Mouse (Mus musculus): ENCODE results near the gene Foxk1.

The Foxk1 gene

GRCm38 (mm10) chr5:142458791-142459557 is 57.7 kb downstream of the Foxk1 start:
- Histone ChIP-seq H3K27me3 (ENCODE audit: control insufficient read depth, insufficient read depth, low read length, poor library complexity, severe bottlenecking) (no peaks in the 10 kb centered on the region), H3K36me3 (ENCODE audit: control insufficient read depth, insufficient read depth, low read length, poor library complexity, severe bottlenecking) (peaks cover 7% of the 10 kb centered on the region; the same call in 1 of the 2 replicates)
- DNase-seq (ENCODE audit: low read depth, low spot score): no peak

- Histone ChIP-seq H3K27me3 (ENCODE audit: control insufficient read depth, insufficient read depth, low read length, poor library complexity, severe bottlenecking) (no peaks in the 10 kb centered on the region), H3K36me3 (ENCODE audit: control insufficient read depth, insufficient read depth, low read length, poor library complexity, severe bottlenecking) (peaks cover 7% of the 10 kb centered on the region; the same call in 1 of the 2 replicates)
- DNase-seq (ENCODE audit: low read depth, low spot score): no peak
These were observed 58.5 kb downstream of the Foxk1 start for GRCm38 (mm10) chr5:142459834-142460233.

- Histone ChIP-seq H3K27me3 (ENCODE audit: control insufficient read depth, insufficient read depth, low read length, poor library complexity, severe bottlenecking) (no peaks in the 10 kb centered on the region), H3K36me3 (ENCODE audit: control insufficient read depth, insufficient read depth, low read length, poor library complexity, severe bottlenecking) (no peaks in the 10 kb centered on the region)
- DNase-seq (ENCODE audit: low read depth, low spot score): no peak
These were observed 60.8 kb downstream of the Foxk1 start for GRCm38 (mm10) chr5:142461942-142462640.

DNA sequence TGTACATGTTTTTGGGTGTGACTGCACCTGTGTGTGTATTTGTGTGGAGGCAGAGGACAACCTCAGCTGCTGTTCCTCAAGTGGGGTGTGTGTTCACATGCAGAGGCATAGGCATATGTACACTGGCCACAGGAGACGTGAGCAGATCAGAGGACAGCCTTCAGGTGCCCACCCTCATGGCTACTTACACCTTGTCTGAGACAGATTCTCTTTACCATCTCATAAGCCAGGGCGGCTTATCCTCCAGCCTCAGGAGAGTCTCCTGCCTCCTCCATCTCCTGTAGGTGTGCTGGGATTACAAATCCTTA is 61.3 kb downstream of the Foxk1 start:
- Histone ChIP-seq H3K27me3 (ENCODE audit: control insufficient read depth, insufficient read depth, low read length, poor library complexity, severe bottlenecking) (no peaks in the 10 kb centered on the region), H3K36me3 (ENCODE audit: control insufficient read depth, insufficient read depth, low read length, poor library complexity, severe bottlenecking) (no peaks in the 10 kb centered on the region; the same call in 1 of the 2 replicates)
- no peak for DNase-seq (ENCODE audit: low read depth, low spot score)

DNA sequence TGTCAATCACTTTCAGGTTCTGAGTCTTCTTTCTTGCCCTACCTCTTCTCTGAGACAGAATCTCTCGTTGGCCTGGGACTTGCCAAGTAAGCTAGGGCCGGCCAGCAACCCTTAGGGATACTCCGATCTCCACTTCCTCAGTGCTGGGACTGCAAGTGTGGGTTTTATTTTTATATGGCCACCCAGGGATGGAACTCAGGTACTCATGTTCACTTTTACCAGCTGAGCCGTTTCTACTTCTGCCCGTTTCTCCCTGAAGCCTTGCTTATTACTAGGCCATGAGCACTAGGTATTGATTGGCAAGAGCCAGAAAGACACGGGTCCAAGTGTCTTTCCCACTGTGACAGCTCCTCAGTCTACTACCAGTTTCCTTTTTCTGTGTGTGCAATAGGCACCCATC is 61.7 kb downstream of the Foxk1 start:
- Histone ChIP-seq H3K27me3 (ENCODE audit: control insufficient read depth, insufficient read depth, low read length, poor library complexity, severe bottlenecking) (no peaks in the 10 kb centered on the region), H3K36me3 (ENCODE audit: control insufficient read depth, insufficient read depth, low read length, poor library complexity, severe bottlenecking) (peaks cover 2% of the 10 kb centered on the region)
- no peak for DNase-seq (ENCODE audit: low read depth, low spot score)

GRCm38 (mm10) chr5:142463461-142464454 is 62.5 kb downstream of the Foxk1 start, which contains the start of gene Ap5z1:
Gene Ap5z1, plus strand, starts transcription at chr5:142463944.
- Histone ChIP-seq H3K36me3 (ENCODE audit: control insufficient read depth, insufficient read depth, low read length, poor library complexity, severe bottlenecking) (peaks cover 2% of the 10 kb centered on the region), H3K27me3 (ENCODE audit: control insufficient read depth, insufficient read depth, low read length, poor library complexity, severe bottlenecking) (no peaks in the 10 kb centered on the region)
- DNase-seq (ENCODE audit: low read depth, low spot score): peak; percentile 97

DNA sequence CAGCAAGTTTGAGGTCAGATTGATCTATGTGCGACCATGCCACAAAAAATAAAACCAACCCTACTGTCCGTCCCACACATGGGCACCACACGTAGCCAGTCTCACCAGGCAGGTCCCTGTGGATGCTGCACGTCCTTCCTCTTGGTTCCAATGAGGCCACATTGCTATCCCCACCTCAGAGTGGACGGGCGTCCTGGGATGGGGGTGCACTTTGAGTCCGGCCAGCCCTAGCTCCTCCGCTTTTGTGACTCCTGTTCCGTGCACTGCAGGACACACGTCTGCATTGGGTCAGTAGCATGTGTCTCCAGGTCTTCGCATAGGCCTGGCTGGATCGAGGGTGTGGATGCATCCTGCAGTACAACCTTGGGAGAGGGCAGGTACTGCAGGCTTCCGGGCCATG is 67.1 kb downstream of the Foxk1 start:
- DNase-seq (ENCODE audit: low read depth, low spot score): no peak
- Histone ChIP-seq H3K27me3 (ENCODE audit: control insufficient read depth, insufficient read depth, low read length, poor library complexity, severe bottlenecking) (no peaks in the 10 kb centered on the region), H3K36me3 (ENCODE audit: control insufficient read depth, insufficient read depth, low read length, poor library complexity, severe bottlenecking) (peaks cover 3% of the 10 kb centered on the region)

GRCm38 (mm10) chr5:142469796-142470195 is 68.5 kb downstream of the Foxk1 start:
- H3K36me3 ChIP-seq (ENCODE audit: control insufficient read depth, insufficient read depth, low read length, poor library complexity, severe bottlenecking): peaks cover 3% of the 10 kb centered on the region
- no peak for DNase-seq (ENCODE audit: low read depth, low spot score)
- no peaks in the 10 kb centered on the region for H3K27me3 ChIP-seq (ENCODE audit: control insufficient read depth, insufficient read depth, low read length, poor library complexity, severe bottlenecking)

- DNase-seq (ENCODE audit: low read depth, low spot score): no peak
- peaks cover 1% of the 10 kb centered on the region for H3K36me3 ChIP-seq (ENCODE audit: control insufficient read depth, insufficient read depth, low read length, poor library complexity, severe bottlenecking)
- no peaks in the 10 kb centered on the region for H3K27me3 ChIP-seq (ENCODE audit: control insufficient read depth, insufficient read depth, low read length, poor library complexity, severe bottlenecking)
These were observed 72.4 kb downstream of the Foxk1 start for GRCm38 (mm10) chr5:142473696-142474095.

- no peak for DNase-seq (ENCODE audit: low read depth, low spot score)
- Histone ChIP-seq H3K36me3 (ENCODE audit: control insufficient read depth, insufficient read depth, low read length, poor library complexity, severe bottlenecking) (no peaks in the 10 kb centered on the region; the same call in none of the 2 replicates), H3K27me3 (ENCODE audit: control insufficient read depth, insufficient read depth, low read length, poor library complexity, severe bottlenecking) (no peaks in the 10 kb centered on the region)
These were observed 74.4 kb downstream of the Foxk1 start for GRCm38 (mm10) chr5:142475669-142476068.

- Histone ChIP-seq H3K36me3 (ENCODE audit: control insufficient read depth, insufficient read depth, low read length, poor library complexity, severe bottlenecking) (no peaks in the 10 kb centered on the region; the same call in 1 of the 2 replicates), H3K27me3 (ENCODE audit: control insufficient read depth, insufficient read depth, low read length, poor library complexity, severe bottlenecking) (no peaks in the 10 kb centered on the region)
- no peak for DNase-seq (ENCODE audit: low read depth, low spot score)
These were observed 76.0 kb downstream of the Foxk1 start for GRCm38 (mm10) chr5:142477346-142477745.

- no peak for DNase-seq (ENCODE audit: low read depth, low spot score)
- Histone ChIP-seq H3K36me3 (ENCODE audit: control insufficient read depth, insufficient read depth, low read length, poor library complexity, severe bottlenecking) (no peaks in the 10 kb centered on the region), H3K27me3 (ENCODE audit: control insufficient read depth, insufficient read depth, low read length, poor library complexity, severe bottlenecking) (no peaks in the 10 kb centered on the region)
These were observed 76.7 kb downstream of the Foxk1 start for GRCm38 (mm10) chr5:142477866-142478615.

DNA sequence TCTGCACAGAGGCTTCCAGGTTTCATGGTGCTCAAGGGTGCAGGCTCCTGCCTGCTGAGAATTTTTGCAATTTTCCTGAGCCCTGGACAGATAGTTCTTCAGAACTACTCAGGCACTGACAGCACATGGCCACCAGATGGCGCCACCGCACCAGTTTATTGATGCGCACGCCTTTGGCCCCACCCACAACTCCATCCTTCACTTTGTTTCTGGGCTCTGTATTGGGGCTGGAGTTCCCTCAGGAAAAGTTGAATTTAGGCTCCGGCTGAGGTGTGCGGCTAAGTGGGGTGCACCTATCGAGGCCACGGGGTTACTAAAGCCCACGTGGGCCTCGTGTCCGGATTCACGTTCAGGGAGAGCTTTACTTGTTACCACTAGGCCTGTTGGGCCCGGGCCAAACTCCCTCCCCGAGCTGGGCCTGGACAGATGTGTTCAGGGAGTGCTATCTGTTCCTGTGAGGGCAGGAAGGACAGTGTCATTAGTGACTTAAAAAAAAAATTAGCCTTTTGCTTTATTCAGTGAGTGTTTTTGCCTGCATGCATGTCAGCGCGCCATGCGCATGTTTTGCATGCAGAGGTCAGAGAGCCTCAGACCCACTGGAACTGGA is 77.6 kb downstream of the Foxk1 start:
- no peaks in the 10 kb centered on the region for H3K36me3 ChIP-seq (ENCODE audit: control insufficient read depth, insufficient read depth, low read length, poor library complexity, severe bottlenecking)
- H3K27me3 ChIP-seq (ENCODE audit: control insufficient read depth, insufficient read depth, low read length, poor library complexity, severe bottlenecking): no peaks in the 10 kb centered on the region

DNA sequence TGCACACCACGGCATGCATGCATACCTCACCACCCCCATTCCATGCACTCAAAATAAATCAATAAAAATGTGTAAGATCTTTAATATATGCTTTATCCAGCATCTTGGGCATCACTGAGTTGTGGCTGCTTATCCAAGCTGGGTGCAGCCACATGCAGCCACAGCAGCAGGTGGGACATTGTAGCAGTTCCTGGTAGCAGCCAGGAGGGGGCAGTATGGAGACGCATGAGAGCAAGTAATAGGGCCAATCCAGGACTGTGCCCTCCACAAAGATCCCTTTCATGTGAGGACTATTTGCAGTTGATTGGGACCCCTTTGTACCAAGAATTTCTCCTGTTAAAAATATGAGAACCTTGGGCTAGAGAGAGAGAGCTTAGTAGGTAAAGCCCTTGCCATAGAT is 81.2 kb downstream of the Foxk1 start:
- Histone ChIP-seq H3K27me3 (ENCODE audit: control insufficient read depth, insufficient read depth, low read length, poor library complexity, severe bottlenecking) (no peaks in the 10 kb centered on the region), H3K36me3 (ENCODE audit: control insufficient read depth, insufficient read depth, low read length, poor library complexity, severe bottlenecking) (no peaks in the 10 kb centered on the region)
- DNase-seq (ENCODE audit: low read depth, low spot score): peak; percentile 77

More for the DNA sequence above, 77.6 kb downstream of the Foxk1 start:
- peak; percentile 79 for DNase-seq (ENCODE audit: low read depth, low spot score)

Measured in splenic B cell, adult 2 months (primary cell).